Mouse (Mus musculus) gastrocnemius, postnatal 36 days (tissue): Measurements from ENCODE around the gene Zfpm1. TPM values are rescaled to one million over a fixed set of nuclear protein-coding genes. Genes with fewer than 3 reads are reported as not detected.
A peak's percentile ranks its signal among the peaks of the same experiment; 100 is the strongest.
"Not testable (repeated sequence)": the region's sequence is repeated elsewhere in the genome, so short reads cannot be mapped to it uniquely, and the experiment has no call there.

Experiments used
- DNase-seq, 2 experiments: peaks; one replicate each; pipeline ENCODE4 v3.0.0; 2022
- intact Hi-C: fragments of 180-260 bp; cut with DNase I; formaldehyde crosslinking; loops from one replicate; pipeline ENCODE4 v1.15.1; 2025
- total RNA-seq, 2 experiments: library from RNA; stranded (reverse); gene quantifications; 2 replicates each; pipeline ENCODE4 v1.2.3; 2021

Zfpm1 gene
- total RNA-seq, 2 experiments from 2014 or later, result 5.6 to 8.9 TPM

DNA sequence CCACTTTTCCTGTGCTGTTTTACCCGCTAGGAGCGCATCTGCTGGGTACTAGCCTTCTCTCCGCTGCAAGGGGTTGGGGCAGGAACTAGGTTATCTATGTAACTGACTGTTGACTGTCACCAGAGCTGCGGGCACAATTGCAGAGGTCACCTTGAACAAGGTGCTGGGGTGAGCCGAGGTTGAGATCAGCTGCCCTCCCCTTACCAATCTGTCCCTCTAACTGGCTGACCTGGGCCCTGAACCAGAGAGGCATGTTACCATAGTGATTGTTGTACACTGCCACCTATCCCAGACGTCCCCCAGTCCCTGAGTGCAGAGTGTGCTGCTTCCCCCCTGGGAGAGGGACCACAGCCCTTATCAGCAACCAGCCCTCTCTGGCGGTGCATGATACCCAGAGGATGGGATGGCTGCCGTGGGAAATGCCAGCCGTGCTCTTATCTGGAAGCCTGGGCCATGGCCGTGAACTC lies 39.5 kb downstream of the Zfpm1 start:
- DNase-seq, result no peak
- intact Hi-C loops, result no loop called here

DNA sequence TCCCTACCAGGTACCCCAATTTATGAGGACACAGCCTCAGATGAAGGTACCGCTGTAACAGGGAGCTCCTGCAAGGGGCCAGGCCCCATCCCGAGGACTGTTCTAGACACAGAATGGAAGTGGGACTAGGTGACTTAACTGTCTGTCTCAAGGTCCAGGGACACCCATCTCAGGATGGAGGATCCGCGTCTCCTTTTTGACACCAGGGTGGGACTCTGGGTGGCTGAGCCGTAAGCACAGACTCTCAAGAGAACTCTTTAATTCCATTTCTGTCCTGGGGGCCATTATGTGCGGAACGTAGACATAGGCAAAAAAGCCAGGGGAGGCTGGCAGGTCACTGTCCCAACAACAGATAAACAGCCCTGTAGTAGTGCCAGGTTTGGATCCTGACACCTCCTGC lies 40.2 kb downstream of the Zfpm1 start:
- no peak for DNase-seq
- intact Hi-C loops, result no loop called here

DNA sequence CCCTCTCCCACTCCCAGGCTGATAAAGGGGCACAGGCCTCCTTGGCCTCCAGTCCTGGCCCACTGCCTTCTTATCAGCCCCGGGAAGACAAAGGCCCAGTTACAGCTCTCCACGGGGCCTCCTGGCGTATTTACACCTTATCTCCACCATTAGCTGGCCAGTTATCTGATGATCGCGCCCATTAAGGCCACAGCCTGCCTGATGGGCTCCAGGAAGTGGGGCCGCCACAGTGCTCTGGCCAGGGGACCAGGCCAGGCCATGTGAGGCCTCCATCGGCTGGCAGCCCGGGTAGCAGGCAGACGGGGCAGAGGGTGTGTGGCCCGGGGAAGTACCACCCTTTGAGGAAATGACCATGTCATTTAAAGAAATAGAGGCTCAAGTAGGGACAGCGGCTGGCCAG lies 40.9 kb downstream of the Zfpm1 start:
- intact Hi-C loops, result no loop called here
- DNase-seq, result no peak

DNA sequence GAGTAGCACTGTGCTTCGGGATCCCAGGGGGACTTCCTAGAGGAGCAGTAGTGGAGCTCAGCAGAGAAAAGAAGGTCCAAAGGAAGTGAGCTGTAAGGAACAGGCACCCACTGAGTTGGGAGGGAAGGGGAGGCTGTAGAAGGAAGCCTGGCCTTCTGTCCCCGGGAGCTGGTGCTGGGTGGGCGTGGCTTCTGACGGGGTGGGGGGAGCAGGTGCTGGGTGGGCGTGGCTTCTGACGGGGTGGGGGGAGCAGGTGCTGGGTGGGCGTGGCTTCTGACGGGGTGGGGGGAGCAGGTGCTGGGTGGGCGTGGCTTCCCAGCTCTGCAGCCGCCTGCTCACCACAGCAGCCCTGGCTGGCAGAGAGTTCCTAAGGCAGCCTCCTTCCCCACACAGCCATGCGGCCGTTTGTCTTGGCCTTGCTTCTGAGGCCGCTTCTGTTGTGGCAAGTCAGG lies 42.0 kb downstream of the Zfpm1 start:
- intact Hi-C loops, DNase-seq: not testable (repeated sequence)

DNA sequence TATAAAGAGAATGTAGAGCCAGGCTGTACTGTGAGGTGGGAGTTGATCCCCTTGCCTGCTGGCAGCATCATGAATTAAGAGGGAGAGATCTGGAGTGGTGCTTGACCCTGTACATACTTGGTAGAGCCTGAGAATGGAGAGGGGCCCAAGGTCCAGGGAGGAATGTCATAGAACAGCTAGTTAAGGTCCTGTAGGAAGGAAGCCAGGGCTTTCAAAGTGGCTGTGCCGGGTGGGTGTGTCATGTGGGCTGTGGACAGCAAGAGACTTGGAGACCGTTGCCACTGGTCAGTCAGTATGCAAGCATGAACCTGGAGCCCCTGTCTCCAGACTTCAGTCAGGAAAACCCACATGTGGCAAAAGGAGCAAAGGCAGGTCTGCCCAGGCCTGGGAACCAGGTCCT lies 43.3 kb downstream of the Zfpm1 start:
- no peak for DNase-seq
- intact Hi-C loops, result no loop called here

DNA sequence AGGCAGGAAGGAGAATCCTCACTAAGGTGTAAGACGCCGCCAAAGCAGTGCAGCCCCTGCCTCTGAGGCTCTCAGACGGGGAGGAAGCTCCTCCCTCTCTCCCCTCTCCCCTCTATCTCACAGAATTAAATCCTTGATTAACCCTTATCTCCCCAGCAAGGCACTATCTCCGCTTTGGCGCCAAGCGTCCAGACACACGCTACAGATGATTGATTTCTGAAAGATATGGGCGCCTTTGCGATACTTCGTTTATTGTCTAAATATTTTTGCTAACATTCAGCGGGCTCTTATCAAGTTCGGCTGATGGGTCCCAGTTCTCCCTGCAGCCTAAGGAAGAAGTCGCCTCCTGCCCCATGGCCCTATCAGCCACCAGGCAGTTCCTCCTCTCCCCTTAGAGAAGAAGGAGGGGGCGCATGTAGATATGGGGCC lies 44.2 kb downstream of the Zfpm1 start:
- intact Hi-C loops, result no loop called here
- no peak for DNase-seq

DNA sequence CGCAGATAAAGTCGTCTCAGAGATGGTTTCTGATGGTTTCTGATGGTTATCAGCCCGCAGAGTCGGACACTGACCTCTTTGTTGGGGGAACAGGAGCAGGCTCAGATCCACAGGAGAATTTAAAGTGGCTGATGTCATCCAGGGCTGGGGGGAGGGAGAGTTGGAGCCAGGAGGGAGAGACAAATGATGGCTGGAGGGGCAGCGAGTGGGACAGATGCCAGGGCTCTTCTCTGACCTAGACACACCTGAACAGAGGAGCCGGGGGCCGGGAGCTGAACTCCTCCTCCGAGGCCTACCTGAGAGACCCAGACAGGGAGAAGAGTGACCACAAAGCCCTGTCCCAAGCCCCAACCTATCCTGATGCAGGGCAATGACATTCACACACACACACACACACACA lies 47.1 kb downstream of the Zfpm1 start:
- no peak for DNase-seq
- intact Hi-C loops, result no loop called here

DNA sequence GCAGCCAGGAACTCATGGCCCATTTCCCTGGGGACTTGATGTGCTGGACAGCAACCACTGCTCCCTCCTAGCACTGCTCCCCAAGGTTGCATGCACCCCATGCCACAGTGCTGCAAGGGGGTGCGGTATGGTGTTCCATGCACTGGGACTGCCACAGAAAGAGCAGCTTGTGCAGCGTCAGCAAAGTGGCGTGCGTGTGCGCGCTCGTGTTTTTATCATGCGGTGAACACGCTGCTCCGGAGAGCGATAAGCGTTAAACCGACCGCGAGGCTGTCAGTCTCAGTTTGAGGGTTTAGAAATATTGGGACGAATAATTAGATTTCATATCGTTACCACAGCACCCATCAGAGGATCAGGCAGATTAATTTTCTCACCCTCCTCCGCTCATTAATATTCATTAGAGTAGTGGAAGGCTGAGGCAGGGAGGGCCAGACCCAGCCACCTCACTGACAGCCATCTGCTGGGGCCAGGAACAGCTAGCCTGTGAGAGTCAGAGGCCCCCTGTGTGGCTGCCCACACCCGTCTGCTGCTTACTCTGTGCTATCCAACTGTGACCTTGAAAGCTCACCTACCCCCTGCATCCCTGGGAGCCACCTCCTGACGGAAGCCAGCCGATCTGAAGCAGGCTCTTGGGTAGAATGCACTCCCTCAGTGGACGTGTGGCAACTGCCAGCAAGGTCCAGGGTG lies 47.8 kb downstream of the Zfpm1 start:
- DNase-seq, result no peak
- intact Hi-C loops, result loop anchor here (5.0 to 10.0 kb wide), 3 partner anchors 38 to 335 kb away; no protein-coding TSS in a partner anchor

DNA sequence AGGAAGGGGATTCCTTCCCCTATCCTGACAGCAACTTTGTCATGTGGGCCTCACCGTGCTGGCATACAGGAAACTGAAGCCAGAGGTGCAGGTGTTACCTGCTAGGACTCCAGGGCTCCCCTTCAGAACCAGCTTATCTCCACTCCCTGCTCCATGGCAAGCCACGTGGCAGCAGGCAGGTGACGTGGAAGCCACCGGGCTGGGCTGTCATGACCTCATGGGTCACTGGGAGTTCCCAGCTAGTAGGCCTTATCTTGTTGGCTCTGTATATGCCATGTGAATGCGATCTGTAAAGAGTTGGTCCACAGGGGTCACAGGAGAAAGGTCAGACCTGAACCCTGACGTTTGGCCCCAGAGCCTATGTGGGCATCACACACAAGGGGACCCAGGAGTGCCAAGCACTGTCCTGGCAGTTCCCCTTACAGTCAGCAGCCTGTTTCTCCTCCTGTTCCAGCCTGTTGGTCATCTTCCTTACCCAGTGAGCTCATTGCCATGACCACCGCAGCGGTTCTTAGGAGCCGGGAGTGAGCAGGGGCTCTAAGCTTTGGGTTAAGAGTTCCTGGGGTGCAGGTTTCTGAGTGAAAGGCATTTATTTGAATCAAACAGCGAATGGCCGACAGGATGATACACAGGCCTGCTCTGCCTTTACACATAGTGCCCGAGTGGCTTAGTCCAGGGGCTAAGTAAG lies 48.6 kb downstream of the Zfpm1 start:
- no peak for DNase-seq
- intact Hi-C loops, result loop anchor here (5.0 to 10.0 kb wide), 3 partner anchors 37 to 336 kb away; no protein-coding TSS in a partner anchor

DNA sequence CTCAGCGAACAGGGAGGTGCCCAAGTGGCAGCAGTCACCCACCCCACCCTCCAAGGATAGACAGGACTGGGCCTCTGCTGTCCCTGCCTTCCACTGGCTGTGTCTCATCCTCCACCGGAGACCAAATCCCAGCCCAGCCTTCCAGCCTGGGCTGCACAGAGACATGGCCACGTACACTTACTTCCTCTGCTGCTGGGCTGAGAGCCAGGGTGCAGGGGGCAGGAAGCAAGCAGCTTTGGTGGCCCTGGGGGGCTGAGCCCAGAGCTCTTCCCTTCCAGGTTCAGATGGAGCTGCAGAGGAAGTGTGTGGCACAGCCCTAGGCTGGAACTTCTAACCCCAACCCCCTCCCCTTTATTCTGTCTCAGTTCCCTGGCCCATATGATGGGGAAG lies 49.2 kb downstream of the Zfpm1 start:
- DNase-seq, result peak in 1 of 2 experiments; percentile 28
- intact Hi-C loops, result loop anchor here (5.0 to 10.0 kb wide), 3 partner anchors 36 to 336 kb away; no protein-coding TSS in a partner anchor

DNA sequence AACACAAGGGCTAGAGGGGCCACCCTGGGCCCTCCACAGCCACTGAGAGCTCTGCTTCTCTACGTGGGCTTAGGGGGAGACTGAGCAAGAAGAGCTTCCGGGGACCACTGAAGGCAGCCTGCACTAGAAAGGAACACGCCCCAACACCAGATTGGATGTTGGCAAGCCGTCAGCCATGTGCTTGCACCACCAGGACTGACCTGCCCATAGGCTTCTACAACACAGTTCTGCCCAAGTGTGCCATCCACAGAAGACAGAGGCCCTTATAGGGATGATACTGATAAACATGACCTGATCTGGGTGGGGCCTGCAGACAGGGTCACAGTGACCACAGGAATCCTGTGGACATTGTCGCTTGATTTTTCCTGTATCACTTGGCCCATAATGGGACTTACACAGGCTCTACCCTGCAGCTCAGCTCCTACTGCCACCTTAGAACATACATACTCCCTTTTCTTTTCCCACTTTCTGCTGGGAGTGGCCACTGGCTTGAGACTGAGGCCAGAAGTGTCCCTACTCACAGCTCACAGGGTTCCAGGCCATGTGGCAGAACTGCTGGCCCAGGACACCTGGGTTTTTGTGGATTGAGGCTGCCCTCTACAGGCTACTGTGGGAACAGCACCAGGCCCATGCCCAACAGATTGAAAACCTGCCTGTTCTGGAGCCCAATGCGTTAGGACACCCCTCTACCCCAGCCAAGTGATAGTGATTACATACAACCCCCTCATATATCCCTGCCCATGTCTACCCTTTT lies 51.0 kb downstream of the Zfpm1 start:
- peak; percentile 76 to 85 for DNase-seq
- intact Hi-C loops, result loop anchor here (1.0 to 10.0 kb wide), 4 partner anchors 34 to 338 kb away; no protein-coding TSS in a partner anchor

DNA sequence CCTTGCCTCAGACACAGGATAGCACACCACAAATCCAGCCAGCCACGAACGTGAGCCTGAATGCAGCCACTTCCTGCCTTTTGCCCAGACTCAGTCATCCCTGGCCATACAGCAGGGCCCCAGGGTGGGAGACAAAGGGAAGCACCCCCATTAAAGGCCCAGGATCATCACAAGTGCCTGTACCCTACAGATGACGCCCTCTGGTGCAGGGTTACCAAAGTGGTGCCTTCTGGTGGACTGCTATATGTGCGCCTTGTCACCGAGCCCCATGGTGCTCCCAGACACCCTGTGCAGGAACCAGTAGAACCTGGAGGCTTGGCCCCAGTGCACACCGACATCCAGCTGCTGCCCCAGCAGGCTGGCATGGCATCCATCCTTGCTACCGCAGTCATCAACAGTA lies 51.6 kb downstream of the Zfpm1 start:
- intact Hi-C loops, result loop anchor here (1.0 to 10.0 kb wide), 4 partner anchors 34 to 339 kb away; no protein-coding TSS in a partner anchor
- no peak for DNase-seq

DNA sequence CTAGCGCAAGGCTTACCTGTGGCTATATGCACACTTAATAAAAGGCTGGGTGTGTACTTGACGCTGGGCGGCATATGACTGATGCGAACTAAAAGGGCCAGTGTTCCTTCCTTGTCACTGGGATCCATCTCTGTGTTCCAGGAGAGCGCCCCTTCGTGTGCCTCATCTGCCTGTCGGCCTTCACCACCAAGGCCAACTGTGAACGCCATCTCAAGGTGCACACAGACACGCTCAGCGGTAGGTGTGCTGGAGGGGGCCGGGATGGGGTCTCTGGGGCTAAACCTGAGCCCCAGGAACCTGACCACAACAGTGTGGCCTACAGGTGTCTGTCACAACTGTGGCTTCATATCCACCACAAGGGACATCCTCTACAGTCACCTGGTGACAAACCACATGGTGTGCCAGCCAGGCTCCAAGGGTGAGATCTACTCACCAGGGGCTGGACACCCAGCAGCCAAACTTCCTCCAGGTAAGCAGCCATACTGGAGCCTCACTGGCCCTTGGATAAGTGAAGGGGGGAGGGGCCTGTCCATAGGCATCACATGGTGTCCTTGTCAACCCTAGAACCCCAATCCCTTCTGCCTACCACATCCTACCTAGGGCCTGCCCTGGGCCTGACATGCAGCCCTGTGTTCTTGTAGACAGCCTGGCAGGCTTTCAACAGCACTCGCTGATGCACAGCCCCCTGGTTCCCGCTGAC lies 53.0 kb downstream of the Zfpm1 start:
- intact Hi-C loops, result loop anchor here (5.0 to 10.0 kb wide), 4 partner anchors 32 to 340 kb away; partner anchors contain the start of gene Mvd
- DNase-seq, result no peak

DNA sequence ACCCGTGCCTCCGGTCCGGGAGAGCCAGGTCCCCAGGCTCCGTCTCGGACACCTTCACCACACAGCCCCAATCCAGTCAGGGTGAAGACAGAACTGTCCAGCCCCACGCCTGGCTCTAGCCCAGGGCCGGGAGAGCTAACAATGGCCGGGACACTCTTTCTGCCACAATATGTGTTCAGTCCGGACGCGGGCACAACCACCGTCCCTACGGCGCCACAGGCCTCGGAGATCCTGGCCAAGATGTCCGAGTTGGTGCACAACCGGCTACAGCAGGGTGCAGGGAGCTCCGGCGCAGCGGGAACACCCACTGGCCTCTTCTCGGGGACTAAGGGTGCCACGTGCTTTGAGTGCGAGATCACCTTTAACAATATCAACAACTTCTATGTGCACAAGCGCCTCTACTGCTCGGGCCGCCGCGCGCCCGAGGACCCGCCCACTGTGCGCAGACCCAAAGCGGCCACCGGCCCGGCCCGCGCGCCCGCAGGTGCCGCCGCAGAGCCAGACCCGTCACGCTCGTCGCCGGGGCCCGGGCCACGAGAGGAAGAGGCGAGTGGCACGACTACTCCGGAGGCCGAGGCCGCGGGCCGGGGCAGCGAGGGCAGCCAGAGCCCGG lies 53.8 kb downstream of the Zfpm1 start:
- intact Hi-C loops, result loop anchor here (5.0 to 10.0 kb wide), 2 partner anchors 107 to 341 kb away; partner anchors contain the start of gene Mvd
- DNase-seq, result no peak

DNA sequence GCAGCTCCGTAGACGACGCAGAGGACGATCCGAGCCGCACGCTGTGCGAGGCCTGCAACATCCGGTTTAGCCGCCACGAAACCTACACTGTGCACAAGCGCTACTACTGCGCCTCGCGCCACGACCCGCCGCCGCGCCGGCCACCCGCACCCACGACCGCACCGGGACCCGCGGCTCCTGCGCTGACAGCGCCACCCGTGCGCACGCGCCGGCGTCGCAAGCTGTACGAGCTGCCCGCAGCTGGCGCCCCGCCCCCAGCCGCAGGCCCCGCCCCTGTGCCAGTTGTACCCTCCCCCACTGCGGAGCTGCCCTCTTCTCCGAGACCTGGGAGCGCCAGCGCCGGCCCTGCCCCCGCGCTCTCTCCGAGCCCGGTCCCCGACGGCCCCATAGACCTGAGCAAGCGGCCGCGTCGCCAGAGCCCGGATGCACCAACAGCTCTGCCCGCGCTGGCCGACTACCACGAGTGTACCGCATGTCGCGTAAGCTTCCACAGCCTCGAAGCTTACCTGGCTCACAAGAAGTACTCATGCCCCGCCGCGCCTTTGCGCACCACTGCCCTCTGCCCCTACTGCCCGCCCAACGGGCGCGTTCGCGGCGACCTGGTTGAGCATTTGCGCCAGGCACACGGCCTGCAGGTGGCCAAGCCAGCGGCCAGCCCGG lies 54.4 kb downstream of the Zfpm1 start:
- peak in 1 of 2 experiments; percentile 34 for DNase-seq
- intact Hi-C loops, result loop anchor here (5.0 to 10.0 kb wide), 2 partner anchors 106 to 342 kb away; partner anchors contain the start of gene Mvd

DNA sequence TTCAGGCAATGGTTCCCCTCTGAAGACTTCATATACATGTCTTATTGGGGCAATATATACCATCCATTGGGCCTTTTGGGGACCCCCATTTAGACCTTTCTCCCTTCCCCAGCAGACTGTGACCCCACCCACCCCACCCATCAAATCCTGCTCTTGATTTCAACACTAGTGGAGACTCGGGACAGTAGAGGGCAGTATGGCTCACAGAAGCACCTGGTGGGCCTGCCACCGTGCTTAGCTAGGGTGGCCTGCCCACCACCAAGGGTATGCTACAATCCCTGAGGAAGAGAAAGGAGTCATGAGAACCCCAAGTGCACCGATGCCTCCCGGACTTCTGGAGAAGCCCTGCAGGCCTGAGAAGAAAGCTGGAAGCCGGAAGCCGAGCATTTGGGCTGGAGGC lies 56.9 kb downstream of the Zfpm1 start:
- intact Hi-C loops, result loop anchor here (5.0 to 10.0 kb wide), 2 partner anchors 103 to 344 kb away; partner anchors contain the start of gene Mvd
- DNase-seq, result no peak

DNA sequence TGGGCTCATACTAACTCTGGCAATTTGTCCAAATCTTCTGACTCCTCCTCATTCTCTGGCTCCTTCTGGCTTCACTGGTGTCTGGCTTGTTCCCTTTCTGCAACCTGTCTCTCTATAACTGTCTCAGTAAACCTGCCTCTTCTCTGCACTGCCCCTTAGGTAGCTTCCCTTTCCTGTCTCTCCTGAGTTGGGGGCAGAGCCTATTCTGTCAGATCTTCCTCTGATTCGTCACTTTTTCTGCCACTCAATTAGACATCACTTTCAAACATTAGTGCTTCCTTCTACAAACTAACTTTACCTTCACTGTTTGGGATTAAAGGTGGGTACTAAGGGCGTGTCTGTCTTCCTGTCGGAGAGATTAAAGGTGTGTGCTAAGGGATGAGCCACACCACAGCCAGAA lies 58.8 kb downstream of the Zfpm1 start:
- intact Hi-C loops, result no loop called here
- no peak for DNase-seq

DNA sequence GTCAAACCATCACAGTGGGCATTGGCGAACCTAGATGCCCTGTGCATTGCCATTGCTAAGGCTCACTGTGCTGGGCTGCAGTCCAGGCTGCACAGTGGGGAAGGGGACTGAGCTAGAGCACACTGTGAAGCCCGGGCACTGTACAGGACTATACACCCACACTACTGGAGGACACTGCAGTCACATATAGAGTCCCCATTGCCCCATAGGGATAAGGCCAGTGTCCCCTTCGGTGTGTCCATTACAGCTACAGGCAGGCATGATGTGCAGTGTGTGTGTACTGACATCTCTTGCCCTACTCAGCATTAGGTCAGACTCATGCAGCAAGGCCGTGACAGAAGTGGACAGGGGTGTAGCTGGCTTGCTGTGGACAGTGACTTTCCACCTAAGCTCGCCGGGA lies 59.8 kb downstream of the Zfpm1 start:
- intact Hi-C loops, result no loop called here
- no peak for DNase-seq

DNA sequence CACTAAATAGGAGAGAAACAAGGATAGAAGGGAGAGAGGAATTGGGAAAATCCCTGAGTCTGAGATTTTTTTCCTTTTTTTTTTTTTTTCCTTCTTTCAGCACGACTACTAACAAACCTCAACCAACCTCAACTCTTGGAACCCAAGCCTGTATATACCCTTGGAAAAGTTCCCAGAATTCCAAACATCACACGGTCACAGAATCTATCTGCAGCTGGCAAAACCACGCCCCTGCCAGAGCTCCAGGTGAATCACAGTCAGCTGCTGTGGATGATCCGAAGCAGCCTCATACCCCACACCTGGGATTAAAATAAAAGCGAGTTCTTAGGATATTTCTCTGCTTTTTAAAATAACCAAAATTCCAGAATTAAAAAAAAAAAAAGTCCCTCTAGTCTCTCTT lies 60.4 kb downstream of the Zfpm1 start:
- intact Hi-C loops, result no loop called here
- DNase-seq, result no peak
